In genomic region chr11:98360866-98361521, GRCm38 (mm10) we compare ENCODE assay signal across 9 mouse cellular contexts. TPM values are rescaled to one million over a fixed set of nuclear protein-coding genes. Genes with fewer than 3 reads are reported as not detected.
DNase-seq lines count a peak whose midpoint lies in the region; ATAC-seq and TF ChIP-seq lines count a peak whose summit lies in the region.
"Had no signal": no experiment of that assay in that cellular context is flagged by ENCODE, and none has a peak within 500 bp of the region (broad histone marks: within the 10 kb centered on the region; RNA-seq: fewer than 3 reads in every experiment).

No protein-coding gene starts in this region.

- ATAC-seq in forebrain, embryonic 11.5 days (replicated peaks; ENCODE audit: low FRiP score): no peak
- ATAC-seq in neural tube, embryonic 11.5 days (ENCODE audit: insufficient read depth, low FRiP score, low TSS enrichment): no peak
- ATAC-seq in liver, embryonic 16.5 days (ENCODE audit: low read depth): no peak
- no peak for ATAC-seq in stomach, postnatal 0 days (ENCODE audit: low FRiP score, low TSS enrichment)
- ATAC-seq in activated CD4-positive, CD25-positive, alpha-beta regulatory T cell, adult 4 months: no peak

- peak overlapping the region; percentile 27 for H3K27ac ChIP-seq in forebrain, embryonic 10.5 days
- H3K27ac ChIP-seq in forebrain, embryonic 11.5 days (ENCODE audit: low read depth, low read length): no peak overlapping the region
- H3K27ac ChIP-seq in neural tube, embryonic 11.5 days (ENCODE audit: low read depth, low read length): peak overlapping the region; percentile 58
- H3K27ac ChIP-seq in liver, embryonic 16.5 days (ENCODE audit: low read length): peak overlapping the region; percentile 36
- peak overlapping the region; percentile 41; the same call in 1 of the 2 replicates for H3K27ac ChIP-seq in stomach, postnatal 0 days (replicated peaks)

- 59% methylated on average over 9 of the region's 9 CpGs for WGBS in forebrain, embryonic 10.5 days
- 58% methylated on average over 9 of the region's 9 CpGs for WGBS in forebrain, embryonic 11.5 days
- 48% methylated on average over 9 of the region's 9 CpGs for WGBS in neural tube, embryonic 11.5 days
- WGBS in liver, embryonic 16.5 days (ENCODE audit: insufficient replicate concordance): 51% methylated on average over 9 of the region's 9 CpGs
- WGBS in stomach, postnatal 0 days: 60% methylated on average over 9 of the region's 9 CpGs

- DNase-seq in forebrain, embryonic 10.5 days (ENCODE audit: extremely low spot score, low spot score): no peak
- no peak for DNase-seq in forebrain, embryonic 11.5 days (ENCODE audit: low spot score)
- DNase-seq in neural tube, embryonic 11.5 days (ENCODE audit: low spot score): no peak
- no peak for DNase-seq in neural tube, embryonic 10.5 days (ENCODE audit: extremely low spot score, low spot score)
- no peak for DNase-seq in stomach, postnatal 0 days (ENCODE audit: low spot score)
- no peak for DNase-seq in spleen, adult 18-20 months
- DNase-seq: adrenal gland, adult 8-10 months had no signal

- H3K4me2 ChIP-seq in forebrain, embryonic 11.5 days (ENCODE audit: low read depth, low read length, severe bottlenecking): no peak overlapping the region
- H3K4me2 ChIP-seq in neural tube, embryonic 11.5 days (ENCODE audit: low read depth): peak overlapping the region; percentile 8; the same call in 1 of the 2 replicates
- H3K4me2 ChIP-seq in liver, embryonic 16.5 days (ENCODE audit: low read depth, low read length): no peak overlapping the region
- peak overlapping the region; percentile 3; the same call in 1 of the 2 replicates for H3K4me2 ChIP-seq in stomach, postnatal 0 days (replicated peaks; ENCODE audit: low read depth)

- no peak for TF ChIP-seq EP300 in stomach, postnatal 0 days (optimal IDR thresholded peaks at IDR 0.05)

- H3K4me3 ChIP-seq in forebrain, embryonic 10.5 days: no peak overlapping the region
- H3K4me3 ChIP-seq in forebrain, embryonic 11.5 days (ENCODE audit: low read depth, low read length): no peak overlapping the region
- H3K4me3 ChIP-seq in neural tube, embryonic 11.5 days (ENCODE audit: low read depth, low read length): no peak overlapping the region
- no peak overlapping the region for H3K4me3 ChIP-seq in liver, embryonic 16.5 days (ENCODE audit: low read depth, low read length)
- no peak overlapping the region for H3K4me3 ChIP-seq in stomach, postnatal 0 days (ENCODE audit: low read depth, low read length)

- H3K9me3 ChIP-seq in forebrain, embryonic 10.5 days: no peaks in the 10 kb centered on the region
- no peaks in the 10 kb centered on the region for H3K9me3 ChIP-seq in forebrain, embryonic 11.5 days (ENCODE audit: control insufficient read depth, low read length)
- H3K9me3 ChIP-seq in neural tube, embryonic 11.5 days (ENCODE audit: control insufficient read depth, low read length): no peaks in the 10 kb centered on the region
- H3K9me3 ChIP-seq in liver, embryonic 16.5 days (replicated peaks; ENCODE audit: control insufficient read depth, low read length): no peaks in the 10 kb centered on the region
- H3K9me3 ChIP-seq in stomach, postnatal 0 days (ENCODE audit: control insufficient read depth, low read length): no peaks in the 10 kb centered on the region

- H3K27me3 ChIP-seq in forebrain, embryonic 10.5 days (ENCODE audit: poor library complexity, severe bottlenecking): peaks cover 13% of the 10 kb centered on the region
- H3K27me3 ChIP-seq in forebrain, embryonic 11.5 days (ENCODE audit: control insufficient read depth, insufficient read depth, low read length): no peaks in the 10 kb centered on the region
- H3K27me3 ChIP-seq in neural tube, embryonic 11.5 days (ENCODE audit: control insufficient read depth, insufficient read depth, low read length): no peaks in the 10 kb centered on the region
- no peaks in the 10 kb centered on the region for H3K27me3 ChIP-seq in liver, embryonic 16.5 days (ENCODE audit: control insufficient read depth, insufficient read depth, low read depth, low read length)
- H3K27me3 ChIP-seq in stomach, postnatal 0 days (ENCODE audit: control insufficient read depth, insufficient read depth, low read length): no peaks in the 10 kb centered on the region

- H3K4me1 ChIP-seq in forebrain, embryonic 10.5 days: peaks cover 59% of the 10 kb centered on the region
- peaks cover 12% of the 10 kb centered on the region for H3K4me1 ChIP-seq in forebrain, embryonic 11.5 days (replicated peaks; ENCODE audit: control insufficient read depth, insufficient read depth, low read length)
- H3K4me1 ChIP-seq in neural tube, embryonic 11.5 days (ENCODE audit: control insufficient read depth, insufficient read depth, low read length): peaks cover 28% of the 10 kb centered on the region
- peaks cover 37% of the 10 kb centered on the region for H3K4me1 ChIP-seq in liver, embryonic 16.5 days (ENCODE audit: control insufficient read depth, low read depth, low read length)
- H3K4me1 ChIP-seq in stomach, postnatal 0 days (replicated peaks; ENCODE audit: control insufficient read depth, insufficient read depth): peaks cover 9% of the 10 kb centered on the region

- TF ChIP-seq CTCF in stomach, postnatal 0 days (IDR thresholded peaks at IDR 0.05; ENCODE audit: low read depth): no peak

- H3K36me3 ChIP-seq in forebrain, embryonic 10.5 days (replicated peaks): no peaks in the 10 kb centered on the region
- H3K36me3 ChIP-seq in forebrain, embryonic 11.5 days (ENCODE audit: control insufficient read depth, insufficient read depth, low read length): no peaks in the 10 kb centered on the region
- no peaks in the 10 kb centered on the region for H3K36me3 ChIP-seq in neural tube, embryonic 11.5 days (ENCODE audit: control insufficient read depth, insufficient read depth, low read length)
- H3K36me3 ChIP-seq in liver, embryonic 16.5 days (ENCODE audit: control insufficient read depth, insufficient read depth): no peaks in the 10 kb centered on the region
- H3K36me3 ChIP-seq in stomach, postnatal 0 days (ENCODE audit: control insufficient read depth, insufficient read depth, low read length): no peaks in the 10 kb centered on the region

- no peak overlapping the region; the same call in 1 of the 2 replicates for H3K9ac ChIP-seq in forebrain, embryonic 11.5 days (ENCODE audit: low read length)
- H3K9ac ChIP-seq in neural tube, embryonic 11.5 days (ENCODE audit: low read length): peak overlapping the region; percentile 29; the same call in 1 of the 2 replicates
- H3K9ac ChIP-seq in liver, embryonic 16.5 days (ENCODE audit: low read depth, low read length): no peak overlapping the region
- H3K9ac ChIP-seq in stomach, postnatal 0 days (ENCODE audit: low read length): peak overlapping the region; percentile 4; the same call in 1 of the 2 replicates

RNA-seq across cellular contexts. Expression of gene Stard3, which starts 2.8 kb away (rescaled TPM):
- 39.8 and 41.0 TPM in 2 replicates for polyA plus RNA-seq in forebrain, embryonic 10.5 days (2016; fragmentation: Nextera tagmentation; extraction: Ambion mirVana)
- polyA plus RNA-seq in forebrain, embryonic 11.5 days (2014; fragmentation: Nextera tagmentation; extraction: Ambion mirVana): 38.1 and 39.9 TPM in 2 replicates
- 39.7 and 45.6 TPM in 2 replicates for polyA plus RNA-seq in neural tube, embryonic 11.5 days (2014; fragmentation: Nextera tagmentation; extraction: Ambion mirVana)
- polyA plus RNA-seq in liver, embryonic 16.5 days (2015; fragmentation: Nextera tagmentation; extraction: Ambion mirVana): 16.5 and 17.3 TPM in 2 replicates
- polyA plus RNA-seq in stomach, postnatal 0 days (2015; fragmentation: Nextera tagmentation; extraction: Ambion mirVana): 24.9 TPM in 2 replicates
- polyA plus RNA-seq in activated CD4-positive, CD25-positive, alpha-beta regulatory T cell, adult 4 months (2017; shearing (Covaris generic)): 10 to 100 TPM; 33.3 to 42.1 TPM

RNA-seq across cellular contexts. Expression of gene Ppp1r1b, which starts 12.8 kb away (rescaled TPM):
- 0.23 and 0.41 TPM in 2 replicates for polyA plus RNA-seq in forebrain, embryonic 10.5 days (2016; fragmentation: Nextera tagmentation; extraction: Ambion mirVana)
- polyA plus RNA-seq in forebrain, embryonic 11.5 days (2014; fragmentation: Nextera tagmentation; extraction: Ambion mirVana): 0.29 and 0.41 TPM in 2 replicates
- polyA plus RNA-seq in neural tube, embryonic 11.5 days (2014; fragmentation: Nextera tagmentation; extraction: Ambion mirVana): 0.15 TPM in 1 of 2 replicates, not detected in the other
- polyA plus RNA-seq in liver, embryonic 16.5 days (2015; fragmentation: Nextera tagmentation; extraction: Ambion mirVana): 0.79 and 1.9 TPM in 2 replicates
- 6.9 and 7.0 TPM in 2 replicates for polyA plus RNA-seq in stomach, postnatal 0 days (2015; fragmentation: Nextera tagmentation; extraction: Ambion mirVana)
- not detected for polyA plus RNA-seq in activated CD4-positive, CD25-positive, alpha-beta regulatory T cell, adult 4 months (2017; shearing (Covaris generic))

RNA-seq across cellular contexts. Expression of gene Tcap, which starts 22.6 kb away (rescaled TPM):
- 0.15 TPM in 1 of 2 replicates, not detected in the other for polyA plus RNA-seq in forebrain, embryonic 10.5 days (2016; fragmentation: Nextera tagmentation; extraction: Ambion mirVana)
- not detected in 2 replicates for polyA plus RNA-seq in forebrain, embryonic 11.5 days (2014; fragmentation: Nextera tagmentation; extraction: Ambion mirVana)
- 3.1 and 3.9 TPM in 2 replicates for polyA plus RNA-seq in neural tube, embryonic 11.5 days (2014; fragmentation: Nextera tagmentation; extraction: Ambion mirVana)
- polyA plus RNA-seq in liver, embryonic 16.5 days (2015; fragmentation: Nextera tagmentation; extraction: Ambion mirVana): 0.98 and 1.7 TPM in 2 replicates
- polyA plus RNA-seq in stomach, postnatal 0 days (2015; fragmentation: Nextera tagmentation; extraction: Ambion mirVana): 0.13 and 0.38 TPM in 2 replicates
- not detected for polyA plus RNA-seq in activated CD4-positive, CD25-positive, alpha-beta regulatory T cell, adult 4 months (2017; shearing (Covaris generic))

RNA-seq across cellular contexts. Expression of gene Pnmt, which starts 25.3 kb away (rescaled TPM):
- not detected in 2 replicates for polyA plus RNA-seq in forebrain, embryonic 10.5 days (2016; fragmentation: Nextera tagmentation; extraction: Ambion mirVana)
- not detected in 2 replicates for polyA plus RNA-seq in forebrain, embryonic 11.5 days (2014; fragmentation: Nextera tagmentation; extraction: Ambion mirVana)
- 0.40 and 0.91 TPM in 2 replicates for polyA plus RNA-seq in neural tube, embryonic 11.5 days (2014; fragmentation: Nextera tagmentation; extraction: Ambion mirVana)
- polyA plus RNA-seq in liver, embryonic 16.5 days (2015; fragmentation: Nextera tagmentation; extraction: Ambion mirVana): 0.12 TPM in 1 of 2 replicates, not detected in the other
- polyA plus RNA-seq in stomach, postnatal 0 days (2015; fragmentation: Nextera tagmentation; extraction: Ambion mirVana): not detected in 2 replicates
- polyA plus RNA-seq in activated CD4-positive, CD25-positive, alpha-beta regulatory T cell, adult 4 months (2017; shearing (Covaris generic)): not detected

RNA-seq across cellular contexts. Expression of gene Neurod2, which starts 31.5 kb away (rescaled TPM):
- polyA plus RNA-seq in forebrain, embryonic 10.5 days (2016; fragmentation: Nextera tagmentation; extraction: Ambion mirVana): 0.14 TPM in 1 of 2 replicates, not detected in the other
- 3.8 and 5.8 TPM in 2 replicates for polyA plus RNA-seq in forebrain, embryonic 11.5 days (2014; fragmentation: Nextera tagmentation; extraction: Ambion mirVana)
- polyA plus RNA-seq in neural tube, embryonic 11.5 days (2014; fragmentation: Nextera tagmentation; extraction: Ambion mirVana): 1.2 TPM in 2 replicates
- not detected in 2 replicates for polyA plus RNA-seq in liver, embryonic 16.5 days (2015; fragmentation: Nextera tagmentation; extraction: Ambion mirVana)
- 0.02 and 0.08 TPM in 2 replicates for polyA plus RNA-seq in stomach, postnatal 0 days (2015; fragmentation: Nextera tagmentation; extraction: Ambion mirVana)
- polyA plus RNA-seq in activated CD4-positive, CD25-positive, alpha-beta regulatory T cell, adult 4 months (2017; shearing (Covaris generic)): not detected

Comparison
In these comparisons a context has a peak if more than half of its experiments do, and no peak if none do; other contexts are left out.
1. H3K4me2 ChIP-seq: peak in neural tube, embryonic 11.5 days (single experiment) and stomach, postnatal 0 days (single experiment); none in forebrain, embryonic 11.5 days (single experiment) and liver, embryonic 16.5 days (single experiment).
2. H3K9ac ChIP-seq: peak in neural tube, embryonic 11.5 days (single experiment) and stomach, postnatal 0 days (single experiment); none in forebrain, embryonic 11.5 days (single experiment) and liver, embryonic 16.5 days (single experiment).